Mouse (Mus musculus) embryonic facial prominence, embryonic 11.5 days (tissue): ENCODE data around the gene Slc11a2. TPM values are rescaled to one million over a fixed set of nuclear protein-coding genes. Genes with fewer than 3 reads are reported as not detected.
A peak's percentile ranks its signal among the peaks of the same experiment; 100 is the strongest.
"Not testable (repeated sequence)": the region's sequence is repeated elsewhere in the genome, so short reads cannot be mapped to it uniquely, and the experiment has no call there.

Experiments used
- ATAC-seq: fragments of 200-750 bp; cut with Nextera tagmentation; replicated peaks from 2 replicates; pipeline ENCODE4 v1.8.0; 2017; ENCODE audit warnings: low read depth; ENCODE audit not compliant: insufficient number of reproducible peaks, low FRiP score, low TSS enrichment
- DNase-seq: peaks from one replicate; pipeline ENCODE4 v3.0.0-alpha.2; 2015; ENCODE audit warnings: low spot score
- H3K27ac ChIP-seq: fragments of 300-500 bp; sonication (generic); replicated peaks from 2 replicates; pipeline ENCODE4 v1.5.1; 2014; ENCODE audit warnings: mild to moderate bottlenecking, low read depth, low read length, control low read depth
- H3K27me3 ChIP-seq: fragments of 300-500 bp; sonication (generic); 2 replicates; pipeline ENCODE4 v1.6.1; 2014; ENCODE audit warnings: mild to moderate bottlenecking, low read length, moderate library complexity, mixed read lengths; ENCODE audit not compliant: control insufficient read depth, insufficient read depth
- H3K36me3 ChIP-seq: fragments of 300-500 bp; sonication (generic); replicated peaks from 2 replicates; pipeline ENCODE4 v1.6.1; 2014; ENCODE audit warnings: low read depth, mild to moderate bottlenecking, low read length, moderate library complexity, mixed read lengths; ENCODE audit not compliant: control insufficient read depth, insufficient read depth
- H3K4me1 ChIP-seq: fragments of 300-500 bp; sonication (generic); 2 replicates; pipeline ENCODE4 v1.6.1; 2014; ENCODE audit warnings: low read length, mixed read lengths; ENCODE audit not compliant: control insufficient read depth, insufficient read depth
- H3K4me2 ChIP-seq: fragments of 300-500 bp; sonication (generic); 2 replicates; pipeline ENCODE4 v1.6.1; 2014; ENCODE audit warnings: low read depth, mild to moderate bottlenecking, control low read depth, low read length, moderate library complexity
- H3K4me3 ChIP-seq: fragments of 300-500 bp; sonication (generic); 2 replicates; pipeline ENCODE4 v1.5.1; 2014; ENCODE audit warnings: low read depth, low read length, control low read depth
- H3K9ac ChIP-seq: fragments of 300-500 bp; sonication (generic); replicated peaks from 2 replicates; pipeline ENCODE4 v1.6.1; 2014; ENCODE audit warnings: mild to moderate bottlenecking, control low read depth, low read length
- H3K9me3 ChIP-seq: fragments of 300-500 bp; sonication (generic); replicated peaks from 2 replicates; pipeline ENCODE4 v1.6.1; 2016; ENCODE audit warnings: mild to moderate bottlenecking, low read length, inconsistent platforms, mixed read lengths; ENCODE audit not compliant: control insufficient read depth
- WGBS: fragments of 180-500 bp; shearing (Covaris S2); extraction: QIAGEN DNeasy Blood & Tissue Kit; methylation state at CpG from one replicate; pipeline ENCODE4 v1.1.7; 2014; 5-methylcytosine and 5-hydroxymethylcytosine counted together
- polyA plus RNA-seq: library from polyadenylated mRNA; unstranded; fragments of >200 nt; fragmentation: Nextera tagmentation; extraction: Ambion mirVana; gene quantifications from 2 replicates; pipeline ENCODE4 v1.2.1, GENCODE M21; 2014

Gene Slc11a2
- polyA plus RNA-seq, 1 experiment from 2014 or later = 18.8 TPM

GRCm38 (mm10) chr15:100352711-100353250, 72.1 kb downstream of the Slc11a2 start, which contains the start of the genes Methig1 and Mettl7a2:
Gene Methig1, plus strand, starts transcription at chr15:100353149.
Gene Mettl7a2, plus strand, starts transcription at chr15:100353200.
- no peak within 1 kb of the TSS for H3K27ac ChIP-seq
- no peak within 1 kb of the TSS for H3K9ac ChIP-seq
- H3K27me3 ChIP-seq = no peaks in the 10 kb centered on the region
- DNase-seq (no peak), ATAC-seq (no peak)
- H3K4me1 ChIP-seq = no peaks in the 10 kb centered on the region
- WGBS = 68% methylated on average over 10 of the region's 10 CpGs
- no peak within 1 kb of the TSS for H3K4me3 ChIP-seq
- H3K9me3 ChIP-seq = no peaks in the 10 kb centered on the region
- no peak within 1 kb of the TSS for H3K4me2 ChIP-seq
- H3K36me3 ChIP-seq = no peaks in the 10 kb centered on the region

GRCm38 (mm10) chr15:100351501-100352060, 73.3 kb downstream of the Slc11a2 start:
- no peak overlapping the region for H3K4me2 ChIP-seq
- no peaks in the 10 kb centered on the region for H3K4me1 ChIP-seq
- no peak for ATAC-seq
- no peak overlapping the region for H3K27ac ChIP-seq
- H3K36me3 ChIP-seq = no peaks in the 10 kb centered on the region
- no peak overlapping the region for H3K9ac ChIP-seq
- WGBS = 62% methylated on average over 6 of the region's 6 CpGs
- no peak for DNase-seq
- H3K4me3 ChIP-seq = no peak overlapping the region
- H3K27me3 ChIP-seq = no peaks in the 10 kb centered on the region
- H3K9me3 ChIP-seq = no peaks in the 10 kb centered on the region

- Histone ChIP-seq H3K4me1 (no peaks in the 10 kb centered on the region), H3K27me3 (no peaks in the 10 kb centered on the region), H3K4me2 (no peak overlapping the region), H3K36me3 (no peaks in the 10 kb centered on the region), H3K27ac (no peak overlapping the region), H3K9ac (no peak overlapping the region), H3K4me3 (no peak overlapping the region), H3K9me3 (no peaks in the 10 kb centered on the region)
- WGBS = 52% methylated on average over 2 of the region's 2 CpGs
- ATAC-seq (no peak), DNase-seq (no peak)
These were observed 75.4 kb downstream of the Slc11a2 start for GRCm38 (mm10) chr15:100349496-100349895.

GRCm38 (mm10) chr15:100346761-100347160, 78.1 kb downstream of the Slc11a2 start:
- H3K9me3 ChIP-seq = no peaks in the 10 kb centered on the region
- H3K27ac ChIP-seq = peak overlapping the region; percentile 13; the same call in 1 of the 2 replicates
- H3K4me1 ChIP-seq = no peaks in the 10 kb centered on the region
- H3K27me3 ChIP-seq = no peaks in the 10 kb centered on the region
- no peaks in the 10 kb centered on the region for H3K36me3 ChIP-seq
- WGBS = 68% methylated on average over 12 of the region's 14 CpGs
- DNase-seq (no peak), ATAC-seq (peak; percentile 29; the same call in 1 of the 2 replicates)
- no peak overlapping the region for H3K4me2 ChIP-seq
- no peak overlapping the region for H3K4me3 ChIP-seq
- H3K9ac ChIP-seq = no peak overlapping the region

- Histone ChIP-seq H3K9ac (no peak overlapping the region), H3K4me1 (no peaks in the 10 kb centered on the region), H3K27me3 (no peaks in the 10 kb centered on the region), H3K4me2 (no peak overlapping the region), H3K9me3 (no peaks in the 10 kb centered on the region), H3K27ac (no peak overlapping the region), H3K36me3 (no peaks in the 10 kb centered on the region), H3K4me3 (no peak overlapping the region)
- DNase-seq (no peak), ATAC-seq (no peak)
These were observed 79.4 kb downstream of the Slc11a2 start for GRCm38 (mm10) chr15:100345484-100345883.

GRCm38 (mm10) chr15:100341314-100341980, 83.4 kb downstream of the Slc11a2 start:
- not testable (repeated sequence) for H3K36me3 ChIP-seq, ATAC-seq, H3K9ac ChIP-seq, H3K9me3 ChIP-seq, H3K27ac ChIP-seq, H3K4me3 ChIP-seq, H3K4me1 ChIP-seq, H3K27me3 ChIP-seq, DNase-seq, H3K4me2 ChIP-seq
- 77% methylated on average over 4 of the region's 5 CpGs for WGBS

Other genes with a start within 250 kb of the Slc11a2 start
- gene Atf1, start 197.3 kb downstream of the Slc11a2 start, polyA plus RNA-seq = 36.3 and 37.0 TPM in 2 replicates
- gene Tmprss12, start 144.2 kb downstream of the Slc11a2 start, polyA plus RNA-seq = not detected in 2 replicates
- 4.8 and 4.9 TPM in 2 replicates for gene Mettl7a1, start 120.9 kb downstream of the Slc11a2 start, polyA plus RNA-seq
- 0.17 TPM in 2 replicates for gene Mettl7a3, start 90.1 kb downstream of the Slc11a2 start, polyA plus RNA-seq
- gene Methig1, start 71.9 kb downstream of the Slc11a2 start, polyA plus RNA-seq = 0.15 TPM in 1 of 2 replicates, not detected in the other
- gene Mettl7a2, start 71.9 kb downstream of the Slc11a2 start, polyA plus RNA-seq = not detected in 2 replicates
- not detected in 2 replicates for gene Higd1c, start 60.5 kb downstream of the Slc11a2 start, polyA plus RNA-seq
- gene Gm5475, start 2.9 kb downstream of the Slc11a2 start, polyA plus RNA-seq = 0.08 and 0.14 TPM in 2 replicates
- 37.2 and 40.1 TPM in 2 replicates for gene Letmd1, start 44.0 kb upstream of the Slc11a2 start, polyA plus RNA-seq
- 23.0 and 24.8 TPM in 2 replicates for gene Csrnp2, start 70.4 kb upstream of the Slc11a2 start, polyA plus RNA-seq
- 25.3 and 27.2 TPM in 2 replicates for gene Tfcp2, start 126.9 kb upstream of the Slc11a2 start, polyA plus RNA-seq
- 5.9 TPM in 2 replicates for gene Pou6f1, start 174.9 kb upstream of the Slc11a2 start, polyA plus RNA-seq
- gene Dazap2, start 190.3 kb upstream of the Slc11a2 start, polyA plus RNA-seq = 210 and 213 TPM in 2 replicates
- 4.0 and 5.4 TPM in 2 replicates for gene Smagp, start 211.9 kb upstream of the Slc11a2 start, polyA plus RNA-seq
- 2.1 and 3.7 TPM in 2 replicates for gene Bin2, start 244.5 kb upstream of the Slc11a2 start, polyA plus RNA-seq